Mouse (Mus musculus) hindbrain, embryonic 13.5 days (tissue): ENCODE measurements around the gene Neurl4. TPM values are rescaled to one million over a fixed set of nuclear protein-coding genes. Genes with fewer than 3 reads are reported as not detected.
"Not testable (repeated sequence)": the region's sequence is repeated elsewhere in the genome, so short reads cannot be mapped to it uniquely, and the experiment has no call there.

Source experiments
- ATAC-seq: fragments of 200-750 bp; cut with Nextera tagmentation; 2 replicates; pipeline ENCODE4 v1.8.0; 2017; ENCODE audit warnings: moderate TSS enrichment; ENCODE audit not compliant: low FRiP score
- H3K27ac ChIP-seq: fragments of 300-500 bp; sonication (generic); 2 replicates; pipeline ENCODE4 v1.5.1; 2015; ENCODE audit warnings: inconsistent platforms, mild to moderate bottlenecking, moderate library complexity
- H3K27me3 ChIP-seq: fragments of 300-500 bp; sonication (generic); 2 replicates; pipeline ENCODE4 v1.6.1; 2015; ENCODE audit warnings: mild to moderate bottlenecking, inconsistent platforms
- H3K36me3 ChIP-seq: fragments of 300-500 bp; sonication (generic); 2 replicates; pipeline ENCODE4 v1.6.1; 2015; ENCODE audit warnings: mild to moderate bottlenecking, inconsistent platforms
- H3K4me1 ChIP-seq: fragments of 300-500 bp; sonication (generic); replicated peaks from 2 replicates; pipeline ENCODE4 v1.6.1; 2015; ENCODE audit warnings: inconsistent platforms
- H3K4me2 ChIP-seq: fragments of 300-500 bp; sonication (generic); 2 replicates; pipeline ENCODE4 v1.6.1; 2015; ENCODE audit warnings: inconsistent platforms, mild to moderate bottlenecking, moderate library complexity
- H3K4me3 ChIP-seq: fragments of 300-500 bp; sonication (generic); 2 replicates; pipeline ENCODE4 v1.5.1; 2015; ENCODE audit warnings: mild to moderate bottlenecking, inconsistent platforms
- H3K9ac ChIP-seq: fragments of 300-500 bp; sonication (generic); 2 replicates; pipeline ENCODE4 v1.6.1; 2015; ENCODE audit warnings: mild to moderate bottlenecking, inconsistent platforms
- H3K9me3 ChIP-seq: fragments of 300-500 bp; sonication (generic); 2 replicates; pipeline ENCODE4 v1.6.1; 2016; ENCODE audit warnings: inconsistent platforms
- WGBS: fragments of 180-500 bp; shearing (Covaris S2); methylation state at CpG from one replicate; pipeline ENCODE4 v1.1.7; 2015; 5-methylcytosine and 5-hydroxymethylcytosine counted together
- microRNA-seq: library from miRNA; unstranded; fragments of <30 nt; microRNA quantifications from one replicate; pipeline ENCODE4, GENCODE M21; 2016
- polyA plus RNA-seq: library from polyadenylated mRNA; unstranded; fragments of >200 nt; fragmentation: Nextera tagmentation; extraction: Ambion mirVana; gene quantifications from 2 replicates; pipeline ENCODE4 v1.2.1, GENCODE M21; 2015

Gene Neurl4
- polyA plus RNA-seq, 1 experiment from 2014 or later: 22.6 TPM

GRCm38 (mm10) chr11:69953267-69953915 is 52.5 kb downstream of the Neurl4 start:
- ATAC-seq: no peak
- WGBS: 68% methylated on average over 11 of the region's 11 CpGs
- Histone ChIP-seq H3K9me3 (no peaks in the 10 kb centered on the region), H3K27me3 (peaks cover 38% of the 10 kb centered on the region; the same call in 1 of the 2 replicates), H3K27ac (no peak overlapping the region), H3K4me3 (no peak overlapping the region), H3K36me3 (no peaks in the 10 kb centered on the region), H3K4me1 (peaks cover 4% of the 10 kb centered on the region), H3K4me2 (no peak overlapping the region), H3K9ac (no peak overlapping the region)

- H3K4me1 ChIP-seq, H3K9me3 ChIP-seq, ATAC-seq, H3K4me3 ChIP-seq, H3K27ac ChIP-seq, H3K36me3 ChIP-seq, H3K4me2 ChIP-seq, H3K9ac ChIP-seq: not testable (repeated sequence)
- peaks cover 39% of the 10 kb centered on the region for H3K27me3 ChIP-seq
- 81% methylated on average over 4 of the region's 4 CpGs for WGBS
These were observed 54.7 kb downstream of the Neurl4 start for GRCm38 (mm10) chr11:69955618-69956017.

- ATAC-seq: no peak
- Histone ChIP-seq H3K36me3 (no peaks in the 10 kb centered on the region), H3K9me3 (no peaks in the 10 kb centered on the region), H3K9ac (no peak overlapping the region), H3K4me2 (no peak overlapping the region), H3K27me3 (peaks cover 41% of the 10 kb centered on the region), H3K27ac (no peak overlapping the region), H3K4me1 (no peaks in the 10 kb centered on the region), H3K4me3 (no peak overlapping the region)
- WGBS: 86% methylated on average over 1 of the region's 1 CpGs
These were observed 55.3 kb downstream of the Neurl4 start for GRCm38 (mm10) chr11:69956218-69956617.

- H3K4me3 ChIP-seq: no peak overlapping the region
- H3K36me3 ChIP-seq: no peaks in the 10 kb centered on the region
- ATAC-seq: no peak
- 28% methylated on average over 5 of the region's 5 CpGs for WGBS
- H3K27ac ChIP-seq: no peak overlapping the region
- no peak overlapping the region for H3K4me2 ChIP-seq
- peaks cover 70% of the 10 kb centered on the region for H3K27me3 ChIP-seq
- no peak overlapping the region for H3K9ac ChIP-seq
- H3K9me3 ChIP-seq: no peaks in the 10 kb centered on the region
- H3K4me1 ChIP-seq: peaks cover 7% of the 10 kb centered on the region
These were observed 59.7 kb downstream of the Neurl4 start for GRCm38 (mm10) chr11:69960616-69961015.

GRCm38 (mm10) chr11:69961841-69962240 is 61.0 kb downstream of the Neurl4 start:
- H3K4me3 ChIP-seq: no peak overlapping the region
- WGBS: 58% methylated on average over 5 of the region's 5 CpGs
- peaks cover 81% of the 10 kb centered on the region for H3K27me3 ChIP-seq
- H3K4me1 ChIP-seq: peaks cover 19% of the 10 kb centered on the region
- H3K9ac ChIP-seq: no peak overlapping the region
- H3K9me3 ChIP-seq: no peaks in the 10 kb centered on the region
- no peak overlapping the region for H3K4me2 ChIP-seq
- ATAC-seq: no peak
- H3K27ac ChIP-seq: no peak overlapping the region
- no peaks in the 10 kb centered on the region for H3K36me3 ChIP-seq

Small RNA genes within 50 kb of the gene (microRNA-seq; reads per million reads assigned to microRNA genes)
- not detected for gene Mir6924

Other genes starting within 250 kb of the Neurl4 start
- gene Sox15, start 245.8 kb upstream of the Neurl4 start, polyA plus RNA-seq: not detected in 2 replicates
- gene Mpdu1, start 238.4 kb upstream of the Neurl4 start, polyA plus RNA-seq: 95.0 and 104 TPM in 2 replicates
- gene Cd68, start 234.9 kb upstream of the Neurl4 start, polyA plus RNA-seq: 9.0 and 9.8 TPM in 2 replicates
- gene Eif4a1, start 228.6 kb upstream of the Neurl4 start, polyA plus RNA-seq: 528 and 537 TPM in 2 replicates
- 94.7 and 95.9 TPM in 2 replicates for gene Senp3, start 219.0 kb upstream of the Neurl4 start, polyA plus RNA-seq
- 0.36 and 0.53 TPM in 2 replicates for gene Tnfsf13, start 215.3 kb upstream of the Neurl4 start, polyA plus RNA-seq
- gene Tnfsf12, start 205.2 kb upstream of the Neurl4 start, polyA plus RNA-seq: 1.8 and 3.6 TPM in 2 replicates
- 0.98 and 1.2 TPM in 2 replicates for gene Tnfsfm13, start 205.0 kb upstream of the Neurl4 start, polyA plus RNA-seq
- gene Polr2a, start 142.4 kb upstream of the Neurl4 start, polyA plus RNA-seq: 18.8 and 20.4 TPM in 2 replicates
- 0.35 and 0.87 TPM in 2 replicates for gene Slc35g3, start 139.1 kb upstream of the Neurl4 start, polyA plus RNA-seq
- 3.2 TPM in 2 replicates for gene Zbtb4, start 135.2 kb upstream of the Neurl4 start, polyA plus RNA-seq
- 1.5 and 2.6 TPM in 2 replicates for gene Chrnb1, start 105.1 kb upstream of the Neurl4 start, polyA plus RNA-seq
- 4.8 and 5.5 TPM in 2 replicates for gene Fgf11, start 99.2 kb upstream of the Neurl4 start, polyA plus RNA-seq
- gene Tmem102, start 95.4 kb upstream of the Neurl4 start, polyA plus RNA-seq: 1.1 TPM in 2 replicates
- gene Gm39566, start 85.8 kb upstream of the Neurl4 start, polyA plus RNA-seq: not detected in 2 replicates
- 0.10 TPM in 1 of 2 replicates, not detected in the other for gene Spem2, start 82.6 kb upstream of the Neurl4 start, polyA plus RNA-seq
- gene Spem1, start 78.9 kb upstream of the Neurl4 start, polyA plus RNA-seq: 0.70 and 0.81 TPM in 2 replicates
- gene Nlgn2, start 63.3 kb upstream of the Neurl4 start, polyA plus RNA-seq: 21.4 and 22.0 TPM in 2 replicates
- 368 and 374 TPM in 2 replicates for gene Tmem256, start 62.6 kb upstream of the Neurl4 start, polyA plus RNA-seq
- 51.7 and 53.7 TPM in 2 replicates for gene Plscr3, start 54.7 kb upstream of the Neurl4 start, polyA plus RNA-seq
- 0.13 and 0.23 TPM in 2 replicates for gene Tnk1, start 42.3 kb upstream of the Neurl4 start, polyA plus RNA-seq
- not detected in 2 replicates for gene Tmem95, start 23.1 kb upstream of the Neurl4 start, polyA plus RNA-seq
- 2.0 and 2.5 TPM in 2 replicates for gene Kctd11, start 19.7 kb upstream of the Neurl4 start, polyA plus RNA-seq
- 0.17 and 0.52 TPM in 2 replicates for gene Acap1, start 5.5 kb upstream of the Neurl4 start, polyA plus RNA-seq
- gene 2810408A11Rik, start 85 bp upstream of the Neurl4 start, polyA plus RNA-seq: 10.3 and 11.7 TPM in 2 replicates
- 72.4 and 77.3 TPM in 2 replicates for gene Gps2, start 12.8 kb downstream of the Neurl4 start, polyA plus RNA-seq
- 1,129 and 1,134 TPM in 2 replicates for gene Eif5a, start 20.9 kb downstream of the Neurl4 start, polyA plus RNA-seq
- 4.0 and 7.1 TPM in 2 replicates for gene Ybx2, start 34.7 kb downstream of the Neurl4 start, polyA plus RNA-seq
- 3.9 and 4.0 TPM in 2 replicates for gene Slc2a4, start 47.1 kb downstream of the Neurl4 start, polyA plus RNA-seq
- gene Cldn7, start 63.7 kb downstream of the Neurl4 start, polyA plus RNA-seq: 0.38 and 0.87 TPM in 2 replicates
- gene Ctdnep1, start 80.1 kb downstream of the Neurl4 start, polyA plus RNA-seq: 22.4 and 22.7 TPM in 2 replicates
- 149 and 154 TPM in 2 replicates for gene Elp5, start 81.4 kb downstream of the Neurl4 start, polyA plus RNA-seq
- gene Gabarap, start 90.1 kb downstream of the Neurl4 start, polyA plus RNA-seq: 670 and 709 TPM in 2 replicates
- 72.9 and 74.8 TPM in 2 replicates for gene Phf23, start 94.7 kb downstream of the Neurl4 start, polyA plus RNA-seq
- gene Dvl2, start 99.5 kb downstream of the Neurl4 start, polyA plus RNA-seq: 26.8 and 28.6 TPM in 2 replicates
- gene Acadvl, start 114.3 kb downstream of the Neurl4 start, polyA plus RNA-seq: 56.9 and 59.4 TPM in 2 replicates
- 28.1 TPM in 2 replicates for gene Dlg4, start 115.9 kb downstream of the Neurl4 start, polyA plus RNA-seq
- 1.5 and 1.7 TPM in 2 replicates for gene Asgr1, start 153.0 kb downstream of the Neurl4 start, polyA plus RNA-seq
- not detected in 2 replicates for gene Asgr2, start 191.6 kb downstream of the Neurl4 start, polyA plus RNA-seq
- gene Mgl2, start 229.3 kb downstream of the Neurl4 start, polyA plus RNA-seq: 0.88 and 0.95 TPM in 2 replicates